Mouse (Mus musculus): ENCODE data around the gene Efr3b.
"Not testable (repeated sequence)": the region's sequence is repeated elsewhere in the genome, so short reads cannot be mapped to it uniquely, and the experiment has no call there.

Efr3b gene

DNA sequence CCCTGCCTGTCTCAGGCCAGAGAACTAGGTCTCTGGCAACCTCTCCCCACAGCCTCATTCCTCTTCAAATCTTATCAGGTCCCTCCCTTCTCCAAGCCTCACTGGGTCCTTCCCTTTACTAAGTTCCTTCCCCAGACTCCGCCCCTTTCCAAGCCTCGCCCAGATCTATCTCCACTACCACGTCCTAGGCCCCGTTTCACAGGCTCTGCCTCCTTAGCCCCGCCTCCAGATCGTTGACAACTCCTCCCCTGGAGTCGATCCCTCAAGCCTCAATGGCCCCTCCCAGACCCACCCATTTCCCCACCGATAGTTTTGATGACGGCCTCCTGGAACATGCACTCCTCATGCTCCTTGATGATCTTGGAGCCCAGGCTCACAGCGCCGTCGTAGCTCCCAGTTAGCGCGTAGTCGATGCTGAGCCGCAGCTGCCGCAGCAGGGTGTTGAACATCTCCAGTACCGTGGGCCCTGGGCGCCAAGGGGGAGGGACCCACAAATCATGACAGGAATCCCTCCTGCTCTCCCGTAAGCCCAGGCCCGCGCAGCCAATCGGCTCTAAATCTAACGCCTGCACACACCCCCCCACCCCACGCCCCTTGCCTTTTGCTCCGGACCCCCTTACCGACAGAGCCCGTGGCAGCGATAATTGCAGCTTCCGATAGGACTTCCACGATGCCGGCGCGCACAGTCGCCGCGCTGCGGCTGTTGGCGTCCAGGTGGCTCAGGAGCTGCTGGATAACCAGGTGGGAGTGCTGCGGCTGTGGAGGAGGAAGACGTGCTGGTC lies 57.2 kb downstream of the Efr3b start:
- DNase-seq (ENCODE audit: low spot score), result peak; percentile 96

- DNase-seq (ENCODE audit: low spot score), result no peak
Measured at GRCm38 (mm10) chr12:3980991-3981349, 57.7 kb downstream of the Efr3b start.

GRCm38 (mm10) chr12:3973169-3973568 lies 65.5 kb downstream of the Efr3b start:
- DNase-seq (ENCODE audit: low spot score), result not testable (repeated sequence)

- no peak for DNase-seq (ENCODE audit: low spot score)
Measured at GRCm38 (mm10) chr12:3968380-3968779, 70.3 kb downstream of the Efr3b start.

GRCm38 (mm10) chr12:3967196-3967595 lies 71.5 kb downstream of the Efr3b start:
- no peak for DNase-seq (ENCODE audit: low spot score)

- no peak for DNase-seq (ENCODE audit: low spot score)
Measured at GRCm38 (mm10) chr12:3960553-3960952, 78.2 kb downstream of the Efr3b start.

GRCm38 (mm10) chr12:3959791-3960543 lies 78.7 kb downstream of the Efr3b start:
- DNase-seq (ENCODE audit: low spot score), result peak; percentile 97

DNA sequence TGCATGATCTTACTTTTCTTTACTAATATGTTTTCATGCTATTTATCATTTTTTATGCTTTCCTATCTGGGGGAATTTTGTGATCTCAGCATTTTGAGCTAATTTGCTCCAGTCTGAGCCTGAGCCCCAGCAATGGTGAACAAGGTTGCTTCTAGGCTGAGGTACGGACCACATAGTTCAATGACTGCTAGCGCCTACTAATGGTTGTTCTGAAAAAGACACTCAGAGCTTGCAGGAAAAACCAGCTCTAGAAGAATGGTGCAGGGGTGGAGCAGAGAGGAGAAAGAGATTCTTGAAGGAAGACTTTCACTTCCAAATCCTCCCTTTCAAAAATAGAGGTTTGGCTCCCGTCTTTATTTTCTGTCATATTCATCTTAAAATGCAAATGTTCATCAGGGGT lies 82.4 kb downstream of the Efr3b start:
- peak; percentile 56 for DNase-seq (ENCODE audit: low spot score)

DNA sequence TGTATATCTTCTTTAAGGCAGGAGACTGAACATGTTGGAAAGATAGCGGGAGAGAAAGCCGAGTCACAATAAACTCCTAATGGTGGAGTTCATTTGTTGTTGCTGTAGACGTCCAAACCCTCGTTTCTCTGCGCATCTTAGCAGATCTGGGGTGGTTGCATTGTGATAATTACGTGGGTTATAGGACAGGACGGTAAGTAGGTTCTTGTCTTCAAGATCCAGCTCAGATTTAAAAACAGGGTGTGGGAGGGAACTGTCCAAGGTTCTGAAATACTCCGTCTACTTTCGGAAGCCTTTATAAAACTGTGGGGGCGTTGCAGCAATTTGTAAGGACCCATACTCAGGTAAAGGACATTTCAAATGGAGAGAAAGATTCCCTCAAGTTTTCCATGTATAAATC lies 83.3 kb downstream of the Efr3b start:
- DNase-seq (ENCODE audit: low spot score), result peak; percentile 51

GRCm38 (mm10) chr12:3954651-3955050 lies 84.1 kb downstream of the Efr3b start, which contains the start of gene Pomc:
Gene Pomc, plus strand, starts transcription at chr12:3954951.
- no peak for DNase-seq (ENCODE audit: low spot score)

DNA sequence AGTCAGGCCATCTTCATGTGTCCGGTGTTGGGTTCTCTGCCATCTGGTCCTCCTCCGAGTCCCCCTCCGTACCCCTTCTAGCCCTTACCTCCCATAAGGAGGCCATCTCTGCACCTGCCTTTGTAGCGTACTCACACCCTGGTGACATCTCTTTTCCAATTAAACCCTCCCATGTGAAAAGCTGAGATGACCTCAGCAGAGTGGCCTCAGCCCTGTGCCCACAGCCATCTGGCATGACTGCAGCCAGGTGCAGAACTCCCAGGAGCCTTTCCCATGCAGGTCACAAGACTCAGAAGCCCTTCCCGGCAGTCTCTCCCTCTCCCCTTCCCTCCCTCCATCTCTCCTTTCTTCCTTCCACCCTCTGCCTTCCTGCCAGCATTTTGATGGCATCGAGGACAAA lies 91.2 kb downstream of the Efr3b start:
- DNase-seq (ENCODE audit: low spot score), result no peak

GRCm38 (mm10) chr12:3944454-3945073 lies 94.2 kb downstream of the Efr3b start:
- DNase-seq (ENCODE audit: low spot score), result no peak

- peak; percentile 22 for DNase-seq (ENCODE audit: low spot score)
Measured at GRCm38 (mm10) chr12:3942026-3942425, 96.7 kb downstream of the Efr3b start.

- not testable (repeated sequence) for DNase-seq (ENCODE audit: low spot score)
Measured at GRCm38 (mm10) chr12:3930090-3930865, 108.4 kb downstream of the Efr3b start.

- DNase-seq (ENCODE audit: low spot score), result no peak
Measured at GRCm38 (mm10) chr12:3928841-3929240, 109.9 kb downstream of the Efr3b start.

DNA sequence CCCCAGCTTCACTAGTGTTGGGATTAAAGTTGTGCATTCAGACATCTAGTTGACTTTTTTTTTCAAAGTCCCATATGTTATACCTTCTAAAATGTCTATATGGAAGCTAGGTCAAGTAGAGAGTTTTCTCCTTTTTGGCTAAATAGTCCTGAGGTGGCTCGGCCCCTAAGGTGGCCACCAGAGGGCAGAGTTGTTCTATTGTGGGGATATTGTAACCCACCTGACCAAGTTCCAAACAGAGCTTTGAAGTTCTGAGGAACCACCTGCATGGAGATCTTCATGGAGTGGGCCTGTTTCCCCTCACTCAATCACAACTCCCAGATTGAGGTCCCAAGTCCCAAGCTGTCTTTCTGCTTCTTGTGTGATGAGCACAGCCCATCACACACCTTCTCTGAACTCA lies 112.6 kb downstream of the Efr3b start:
- peak; percentile 72 for DNase-seq (ENCODE audit: low spot score)

DNA sequence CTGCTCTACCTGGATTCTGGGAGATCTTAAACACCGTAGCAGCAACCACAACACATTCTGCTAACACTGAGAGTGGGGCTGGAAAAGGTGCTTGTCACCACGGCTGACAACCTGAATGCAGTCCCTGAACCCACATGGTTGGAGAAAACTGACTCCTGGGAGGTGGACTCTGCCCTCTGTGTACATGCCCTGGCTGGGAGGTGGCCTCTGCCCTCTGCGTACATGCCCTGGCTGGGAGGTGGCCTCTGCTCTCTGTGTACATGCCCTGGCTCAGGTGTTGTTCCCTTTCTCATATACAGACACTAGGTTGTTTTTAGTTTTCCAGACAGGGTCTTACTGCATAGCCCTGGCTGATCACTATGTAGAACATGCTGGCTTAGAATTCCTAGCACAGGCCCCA lies 119.3 kb downstream of the Efr3b start:
- DNase-seq (ENCODE audit: low spot score), result no peak

- no peak for DNase-seq (ENCODE audit: low spot score)
Measured at GRCm38 (mm10) chr12:3918577-3918976, 120.1 kb downstream of the Efr3b start.

DNA sequence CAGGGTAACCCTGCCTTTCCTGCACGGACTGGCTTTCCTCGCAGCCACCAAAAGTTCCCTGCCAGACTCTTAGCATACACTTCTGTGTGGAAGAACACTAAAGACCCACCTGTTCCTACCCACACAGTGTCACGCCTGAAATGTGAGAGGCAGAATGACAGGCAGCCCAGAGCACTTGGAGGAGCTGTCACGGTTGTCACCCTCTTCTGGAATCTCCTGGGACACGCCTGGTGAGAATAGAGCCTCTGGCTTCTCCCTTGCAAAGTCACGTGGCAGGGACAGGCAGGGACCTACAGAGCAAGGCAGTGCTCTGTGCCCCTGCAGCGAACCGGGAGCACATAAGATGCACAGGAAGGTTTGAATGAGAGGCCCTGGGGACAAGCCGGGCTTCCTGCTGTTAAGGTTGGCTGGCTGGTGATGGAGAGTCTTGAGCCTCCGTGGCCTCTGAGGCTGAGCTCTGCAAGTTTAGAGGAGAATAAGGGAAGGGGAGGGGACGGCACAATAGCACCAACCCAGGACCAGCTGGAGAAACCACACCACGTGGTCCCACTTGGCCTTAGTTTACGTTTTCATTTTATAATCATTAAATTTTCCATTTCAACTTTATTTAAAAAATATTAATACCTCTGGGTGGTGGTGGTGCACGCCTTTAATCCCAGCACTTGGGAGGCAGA lies 120.9 kb downstream of the Efr3b start:
- DNase-seq (ENCODE audit: low spot score), result no peak

GRCm38 (mm10) chr12:3915852-3916251 lies 122.9 kb downstream of the Efr3b start:
- no peak for DNase-seq (ENCODE audit: low spot score)
